Mouse (Mus musculus): ENCODE measurements around the gene Stat3.

- TF ChIP-seq POLR2A (IDR thresholded peaks at IDR 0.05; ENCODE audit: low read depth, low read length) (no peak), ZKSCAN1 (IDR thresholded peaks at IDR 0.05; ENCODE audit: borderline replicate concordance, low read depth, low read length) (no peak), E2F4 (IDR thresholded peaks at IDR 0.05; ENCODE audit: insufficient replicate concordance, low read depth, low read length) (no peak), RAD21 (IDR thresholded peaks at IDR 0.05; ENCODE audit: low read depth, low read length) (no peak), CHD2 (IDR thresholded peaks at IDR 0.05; ENCODE audit: low read length) (no peak), RCOR1 (conservative IDR thresholded peaks at IDR 0.05; ENCODE audit: low read depth, low read length) (no peak), CTCF (conservative IDR thresholded peaks at IDR 0.05 in 1 of 2, IDR thresholded peaks at IDR 0.05 in 1 of 2; ENCODE audit: low read depth in 2 of 2, low read length in 2 of 2) (no peak)
Observed at GRCm38 (mm10) chr11:100965760-100966159, 26.4 kb upstream of the Stat3 start.

All from CH12.LX (cell line).